11 mouse cellular contexts compared by ENCODE assay signal in genomic region chr3:146900094-146900493, GRCm38 (mm10). TPM values are rescaled to one million over a fixed set of nuclear protein-coding genes. Genes with fewer than 3 reads are reported as not detected.
A peak's percentile ranks its signal among the peaks of the same experiment; 100 is the strongest.
DNase-seq lines count a peak whose midpoint lies in the region; ATAC-seq and TF ChIP-seq lines count a peak whose summit lies in the region.
"Had no signal": no experiment of that assay in that cellular context is flagged by ENCODE, and none has a peak within 500 bp of the region (broad histone marks: within the 10 kb centered on the region; RNA-seq: fewer than 3 reads in every experiment).

No protein-coding gene starts in this region.

- H3K79me2 ChIP-seq in CH12.LX (replicated peaks; ENCODE audit: control insufficient read depth, extremely low read depth, insufficient read depth, poor library complexity, severe bottlenecking), result no peaks in the 10 kb centered on the region

- ATAC-seq in limb, embryonic 11.5 days (ENCODE audit: insufficient number of reproducible peaks, low FRiP score, low TSS enrichment, low read depth), result no peak
- ATAC-seq: midbrain, embryonic 15.5 days had no signal

- no peak for TF ChIP-seq EP300 in CH12.LX (IDR thresholded peaks at IDR 0.05; ENCODE audit: low read length)

- dilution Hi-C loops in CH12.LX (cut with MboI; ENCODE audit: extremely low pct_ligation_motif_present, extremely low pct_unique_long_range_greater_than_20kb, low sequenced_read_pairs), result no loop called here

- TF ChIP-seq CTCF in CH12.LX (conservative IDR thresholded peaks at IDR 0.05 in 1 of 2, IDR thresholded peaks at IDR 0.05 in 1 of 2; ENCODE audit: low read depth in 2 of 2, low read length in 2 of 2), result peak in 1 of 2 experiments; percentile 71; a peak in 2 of 4 replicates

- TF ChIP-seq RAD21 in CH12.LX (IDR thresholded peaks at IDR 0.05; ENCODE audit: low read depth, low read length), result peak; percentile 63

- no peak overlapping the region for H3K4me2 ChIP-seq in limb, embryonic 11.5 days (ENCODE audit: low read depth, severe bottlenecking)
- H3K4me2 ChIP-seq in CH12.LX (ENCODE audit: insufficient read depth, low read depth, poor library complexity, severe bottlenecking), result no peak overlapping the region
- H3K4me2 ChIP-seq: embryonic facial prominence, embryonic 15.5 days; limb, embryonic 13.5 days; midbrain, embryonic 15.5 days had no signal

- H3K4me1 ChIP-seq in limb, embryonic 11.5 days (ENCODE audit: control insufficient read depth, insufficient read depth, low read length), result no peaks in the 10 kb centered on the region
- H3K4me1 ChIP-seq in limb, embryonic 10.5 days, result no peaks in the 10 kb centered on the region
- H3K4me1 ChIP-seq in CH12.LX (ENCODE audit: control insufficient read depth in 1 of 2, insufficient read depth in 2 of 2), result peaks cover 0 to 6% of the 10 kb centered on the region in 2 experiments; a peak in 2 of 4 replicates
- H3K4me1 ChIP-seq in embryonic facial prominence, embryonic 10.5 days, result no peaks in the 10 kb centered on the region
- H3K4me1 ChIP-seq: embryonic facial prominence, embryonic 15.5 days; limb, embryonic 13.5 days; midbrain, embryonic 15.5 days had no signal

- H3K9me3 ChIP-seq in limb, embryonic 11.5 days (ENCODE audit: control insufficient read depth, low read length), result no peaks in the 10 kb centered on the region
- H3K9me3 ChIP-seq in limb, embryonic 10.5 days (replicated peaks), result no peaks in the 10 kb centered on the region
- H3K9me3 ChIP-seq in CH12.LX (replicated peaks; ENCODE audit: low read length), result peaks cover 5% of the 10 kb centered on the region
- no peaks in the 10 kb centered on the region for H3K9me3 ChIP-seq in embryonic facial prominence, embryonic 10.5 days
- H3K9me3 ChIP-seq: embryonic facial prominence, embryonic 15.5 days; midbrain, embryonic 15.5 days had no signal

- peak; percentile 25 for DNase-seq in embryo, embryonic 11 days
- no peak for DNase-seq in embryo, embryonic 9.5 days (ENCODE audit: extremely low spot score)
- peak; percentile 25 for DNase-seq in limb, embryonic 11.5 days (ENCODE audit: low spot score)
- DNase-seq in limb, embryonic 10.5 days (ENCODE audit: low spot score), result no peak
- peak; percentile 37 for DNase-seq in CH12.LX (ENCODE audit: extremely low read depth)
- peak; percentile 25 for DNase-seq in embryonic facial prominence, embryonic 10.5 days (ENCODE audit: low spot score)
- no peak for DNase-seq in urinary bladder, postnatal 10 days (ENCODE audit: low spot score)
- DNase-seq in heart, postnatal 4 days, result no peak

- no peaks in the 10 kb centered on the region for H3K36me3 ChIP-seq in limb, embryonic 11.5 days (ENCODE audit: control insufficient read depth, insufficient read depth, low read length)
- no peaks in the 10 kb centered on the region for H3K36me3 ChIP-seq in limb, embryonic 10.5 days
- H3K36me3 ChIP-seq in CH12.LX (replicated peaks in 1 of 2; ENCODE audit: control insufficient read depth in 1 of 2, insufficient read depth in 1 of 2, low read length in 1 of 2), result peaks cover 0 to 3% of the 10 kb centered on the region in 2 experiments
- H3K36me3 ChIP-seq in embryonic facial prominence, embryonic 10.5 days (replicated peaks), result no peaks in the 10 kb centered on the region
- H3K36me3 ChIP-seq: embryonic facial prominence, embryonic 15.5 days; limb, embryonic 13.5 days; midbrain, embryonic 15.5 days had no signal

- H3K27ac ChIP-seq in limb, embryonic 11.5 days (replicated peaks; ENCODE audit: low read depth, low read length), result no peak overlapping the region
- no peak overlapping the region for H3K27ac ChIP-seq in limb, embryonic 10.5 days
- H3K27ac ChIP-seq in CH12.LX (ENCODE audit: insufficient read depth, low read depth), result no peak overlapping the region
- no peak overlapping the region for H3K27ac ChIP-seq in embryonic facial prominence, embryonic 10.5 days (replicated peaks)
- H3K27ac ChIP-seq: embryonic facial prominence, embryonic 15.5 days; limb, embryonic 13.5 days; midbrain, embryonic 15.5 days had no signal

- in situ Hi-C loops in CH12.LX (cut with MboI; ENCODE audit: low pct_ligation_motif_present, low pct_unique_long_range_greater_than_20kb, low sequenced_read_pairs), result no loop called here

- no peak overlapping the region for H3K4me3 ChIP-seq in limb, embryonic 11.5 days (ENCODE audit: low read depth, low read length)
- H3K4me3 ChIP-seq in limb, embryonic 10.5 days, result no peak overlapping the region
- H3K4me3 ChIP-seq in CH12.LX (replicated peaks in 1 of 3; ENCODE audit: low read depth in 2 of 3, low read length in 2 of 3, poor library complexity in 1 of 3), result no peak overlapping the region
- H3K4me3 ChIP-seq in embryonic facial prominence, embryonic 10.5 days, result no peak overlapping the region
- H3K4me3 ChIP-seq: embryonic facial prominence, embryonic 15.5 days; limb, embryonic 13.5 days; midbrain, embryonic 15.5 days had no signal

- no peak for TF ChIP-seq POLR2A in CH12.LX (IDR thresholded peaks at IDR 0.05; ENCODE audit: low read depth, low read length)

- no peaks in the 10 kb centered on the region for H3K27me3 ChIP-seq in limb, embryonic 11.5 days (ENCODE audit: control insufficient read depth, insufficient read depth, low read length)
- H3K27me3 ChIP-seq in limb, embryonic 10.5 days (ENCODE audit: low read depth, poor library complexity, severe bottlenecking), result no peaks in the 10 kb centered on the region
- no peaks in the 10 kb centered on the region for H3K27me3 ChIP-seq in CH12.LX (replicated peaks)
- no peaks in the 10 kb centered on the region for H3K27me3 ChIP-seq in embryonic facial prominence, embryonic 10.5 days (replicated peaks; ENCODE audit: low read depth, poor library complexity, severe bottlenecking)
- H3K27me3 ChIP-seq: embryonic facial prominence, embryonic 15.5 days; limb, embryonic 13.5 days; midbrain, embryonic 15.5 days had no signal

- 86% methylated on average over 3 of the region's 3 CpGs for WGBS in limb, embryonic 11.5 days
- WGBS in limb, embryonic 10.5 days, result 84% methylated on average over 3 of the region's 3 CpGs
- WGBS in embryonic facial prominence, embryonic 10.5 days, result 81% methylated on average over 3 of the region's 3 CpGs

- no peak overlapping the region for H3K9ac ChIP-seq in limb, embryonic 11.5 days (ENCODE audit: low read length)
- no peak overlapping the region for H3K9ac ChIP-seq in CH12.LX (ENCODE audit: insufficient read depth, low read depth)
- H3K9ac ChIP-seq: embryonic facial prominence, embryonic 15.5 days; limb, embryonic 13.5 days; midbrain, embryonic 15.5 days had no signal

TF ChIP-seq in CH12.LX, 34 proteins besides CTCF, POLR2A, EP300 and RAD21:
- TF ChIP-seq SMC3 (IDR thresholded peaks at IDR 0.05; ENCODE audit: low read depth, low read length), result peak; percentile 70
- no peak for TF ChIP-seq PAX5 (IDR thresholded peaks at IDR 0.05; ENCODE audit: low read length)
TF ChIP-seq in CH12.LX: peak in this region for 1.

RNA-seq across cellular contexts. Expression of gene Ttll7, which starts 47.9 kb away (rescaled TPM):
- 1.7 and 2.3 TPM in 2 replicates for polyA plus RNA-seq in limb, embryonic 11.5 days (2014; fragmentation: Nextera tagmentation; extraction: Ambion mirVana)
- 1.0 TPM in 2 replicates for polyA plus RNA-seq in limb, embryonic 10.5 days (2016; fragmentation: Nextera tagmentation; extraction: Ambion mirVana)
- total RNA-seq in CH12.LX (2012; rRNA removed) (1.9 and 3.9 TPM in 2 replicates), CH12.LX (2014; rRNA removed) (2.0 TPM in 2 replicates)
- polyA plus RNA-seq in CH12.LX (2012; ENCODE audit: insufficient read length, low read depth), result 1.1 and 1.7 TPM in 2 replicates
- 4.8 and 6.3 TPM in 2 replicates for polyA plus RNA-seq in embryonic facial prominence, embryonic 10.5 days (2016; fragmentation: Nextera tagmentation; extraction: Ambion mirVana)
- total RNA-seq in heart, postnatal 4 days (2021), result 1 to 10 TPM; 2.5 to 2.6 TPM

Comparison
In these comparisons a context has a peak if more than half of its experiments do, and no peak if none do; other contexts are left out.
1. DNase-seq: peak in embryo, embryonic 11 days (single experiment), limb, embryonic 11.5 days (single experiment), CH12.LX (single experiment) and embryonic facial prominence, embryonic 10.5 days (single experiment); none in embryo, embryonic 9.5 days (single experiment), limb, embryonic 10.5 days (single experiment), urinary bladder, postnatal 10 days (single experiment) and heart, postnatal 4 days (single experiment).